Mouse (Mus musculus) gastrocnemius, postnatal 36 days (tissue): ENCODE data around the gene Ikzf2. TPM values are rescaled to one million over a fixed set of nuclear protein-coding genes. Genes with fewer than 3 reads are reported as not detected.

Experiments
- DNase-seq, 2 experiments: peaks; one replicate each; pipeline ENCODE4 v3.0.0; 2022
- intact Hi-C: fragments of 180-260 bp; cut with DNase I; formaldehyde crosslinking; loops from one replicate; pipeline ENCODE4 v1.15.1; 2025
- total RNA-seq, 2 experiments: library from RNA; stranded (reverse); gene quantifications; 2 replicates each; pipeline ENCODE4 v1.2.3; 2021

Gene Ikzf2
- total RNA-seq, 2 experiments from 2014 or later: 10.8 to 11.3 TPM

DNA sequence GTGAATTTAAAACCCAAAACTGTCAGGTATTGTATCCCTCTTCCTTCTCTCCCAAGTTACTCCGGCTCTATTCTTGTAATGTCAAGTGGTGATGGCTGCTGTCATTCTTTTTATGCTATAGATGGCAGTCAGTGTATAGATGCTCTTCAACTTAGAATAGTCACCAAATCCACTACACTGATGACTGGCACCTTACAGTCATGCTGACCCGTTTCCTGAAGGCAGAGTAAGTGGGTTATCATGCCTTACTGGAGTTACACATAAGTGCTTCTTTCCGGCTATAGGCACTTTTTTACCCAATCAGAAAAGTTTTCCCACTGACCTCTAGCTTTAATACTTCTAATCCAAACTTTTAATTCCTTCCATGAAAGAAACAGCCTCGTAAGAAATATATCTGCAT, 6.5 kb downstream of the Ikzf2 start:
- no peak for DNase-seq
- intact Hi-C loops: loop anchor here (10.0 kb wide), 1 partner anchor 176 kb away; no protein-coding TSS in a partner anchor

DNA sequence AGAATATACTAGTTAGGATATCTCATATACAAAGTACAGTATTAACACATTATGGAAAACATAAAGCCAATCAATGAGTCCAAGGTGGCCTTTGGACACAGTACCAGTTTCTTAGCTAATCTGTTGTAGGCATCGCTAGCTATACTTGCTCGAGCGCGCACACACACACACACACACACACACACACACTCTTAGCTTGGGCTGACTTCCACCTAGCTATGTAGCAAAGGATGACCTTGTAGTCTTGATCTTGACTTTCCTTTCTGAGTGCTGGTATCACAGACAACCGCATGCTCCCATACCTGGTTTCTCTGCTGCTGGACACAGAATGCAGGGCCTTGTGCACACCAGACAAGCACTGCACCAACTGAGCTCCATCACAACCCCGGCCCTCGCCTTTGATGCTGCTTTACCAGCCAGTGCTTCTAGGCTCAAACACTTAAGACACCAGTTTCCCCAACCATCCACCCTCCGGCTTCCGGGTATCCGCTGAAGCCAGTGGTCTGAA, 17.1 kb downstream of the Ikzf2 start:
- intact Hi-C loops: no loop called here
- DNase-seq: no peak

DNA sequence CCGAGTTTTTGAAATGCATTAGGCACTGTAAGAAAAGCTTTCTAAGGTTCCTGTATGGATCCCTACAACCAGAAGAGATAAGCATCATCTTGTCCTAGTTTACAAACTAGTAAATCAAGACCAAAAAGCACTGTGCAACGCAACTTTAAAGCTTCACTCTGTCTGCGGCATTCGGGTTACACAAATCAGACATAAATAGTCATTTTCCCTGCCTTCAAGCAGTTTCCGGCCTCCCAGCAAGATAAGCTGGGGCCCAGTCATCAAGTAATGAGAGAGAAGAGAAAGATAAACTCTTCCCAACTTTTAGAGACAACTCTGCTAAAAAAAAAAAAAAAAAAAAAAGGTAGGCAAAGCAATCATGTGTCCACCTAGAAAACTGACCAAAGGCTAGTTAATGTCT, 19.6 kb downstream of the Ikzf2 start:
- intact Hi-C loops: no loop called here
- no peak for DNase-seq

DNA sequence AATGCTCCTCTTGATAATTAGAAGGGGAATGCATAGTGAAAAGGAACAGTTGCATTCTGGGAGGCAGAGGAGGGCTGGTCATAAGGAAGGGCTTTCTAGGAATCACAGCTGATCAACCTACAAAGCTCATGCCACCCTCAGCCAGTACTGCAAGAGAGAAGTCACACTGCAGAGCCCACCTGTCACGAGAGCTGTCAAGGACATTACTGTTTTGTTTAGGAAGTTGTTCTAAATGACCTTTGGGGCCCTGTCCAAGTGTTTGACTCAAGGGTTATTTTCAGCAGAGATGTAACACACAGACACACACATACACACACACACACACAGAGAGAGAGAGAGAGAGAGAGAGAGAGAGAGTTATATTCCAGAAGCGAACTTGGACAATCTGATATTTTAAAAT, 27.3 kb downstream of the Ikzf2 start:
- intact Hi-C loops: no loop called here
- no peak for DNase-seq

DNA sequence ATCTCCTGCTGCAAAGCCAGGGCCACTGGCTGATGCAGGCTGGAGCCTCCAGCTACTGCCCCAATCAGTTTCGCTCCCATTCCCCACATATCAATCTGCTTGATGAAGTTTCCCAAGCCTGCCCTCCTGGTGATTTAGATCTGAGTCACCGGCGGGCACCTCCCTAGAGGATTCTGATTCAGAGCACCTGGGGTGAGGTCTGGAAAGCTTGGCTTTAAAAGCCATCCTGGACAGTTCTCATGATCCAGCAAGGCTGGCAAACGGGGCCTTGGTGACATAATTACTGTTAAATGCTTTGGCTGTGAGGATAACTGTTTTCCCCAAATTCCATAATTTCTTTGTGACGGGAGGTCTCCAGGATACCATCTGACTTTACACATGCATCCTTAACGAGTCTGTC, 29.0 kb downstream of the Ikzf2 start:
- no peak for DNase-seq
- intact Hi-C loops: no loop called here

DNA sequence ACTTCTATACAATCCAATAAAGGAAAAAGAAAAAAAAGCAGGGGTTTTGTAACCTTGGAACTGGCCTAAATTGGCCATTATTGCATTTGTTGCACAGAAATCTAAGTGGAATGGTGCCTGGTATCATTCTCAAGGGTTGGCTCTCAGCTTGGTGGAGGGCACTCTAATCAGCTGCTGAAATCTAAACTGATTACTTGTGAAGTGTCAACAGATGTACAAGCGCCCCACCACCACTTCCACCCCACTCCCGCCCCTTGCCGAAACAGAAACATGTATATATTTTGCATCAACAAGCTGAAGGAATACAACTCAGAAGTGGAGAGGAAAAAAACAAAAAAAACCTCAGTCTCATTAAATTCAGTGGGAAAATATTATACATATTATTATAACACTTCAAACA, 29.6 kb downstream of the Ikzf2 start:
- intact Hi-C loops: no loop called here
- DNase-seq: no peak

DNA sequence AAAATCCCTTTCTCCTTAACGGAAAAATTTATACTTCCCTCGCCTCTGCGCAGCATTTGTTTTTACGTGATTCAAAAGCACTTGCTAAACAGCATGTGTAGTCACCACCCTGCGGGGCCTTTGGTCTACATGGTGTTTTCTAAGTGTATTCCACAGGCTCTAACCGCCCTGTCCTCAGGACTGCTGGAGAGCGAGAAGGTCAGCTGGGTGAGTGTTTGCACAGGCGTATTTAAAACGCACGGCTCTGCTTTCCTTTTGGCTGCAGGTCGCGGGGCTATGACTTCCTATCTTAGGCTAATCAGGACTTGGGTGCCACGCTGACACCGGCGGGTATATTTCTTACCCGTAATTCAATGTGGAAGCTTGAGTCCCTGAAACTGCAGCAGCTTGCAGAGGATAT, 30.1 kb downstream of the Ikzf2 start:
- DNase-seq: peak; percentile 20 to 30

DNA sequence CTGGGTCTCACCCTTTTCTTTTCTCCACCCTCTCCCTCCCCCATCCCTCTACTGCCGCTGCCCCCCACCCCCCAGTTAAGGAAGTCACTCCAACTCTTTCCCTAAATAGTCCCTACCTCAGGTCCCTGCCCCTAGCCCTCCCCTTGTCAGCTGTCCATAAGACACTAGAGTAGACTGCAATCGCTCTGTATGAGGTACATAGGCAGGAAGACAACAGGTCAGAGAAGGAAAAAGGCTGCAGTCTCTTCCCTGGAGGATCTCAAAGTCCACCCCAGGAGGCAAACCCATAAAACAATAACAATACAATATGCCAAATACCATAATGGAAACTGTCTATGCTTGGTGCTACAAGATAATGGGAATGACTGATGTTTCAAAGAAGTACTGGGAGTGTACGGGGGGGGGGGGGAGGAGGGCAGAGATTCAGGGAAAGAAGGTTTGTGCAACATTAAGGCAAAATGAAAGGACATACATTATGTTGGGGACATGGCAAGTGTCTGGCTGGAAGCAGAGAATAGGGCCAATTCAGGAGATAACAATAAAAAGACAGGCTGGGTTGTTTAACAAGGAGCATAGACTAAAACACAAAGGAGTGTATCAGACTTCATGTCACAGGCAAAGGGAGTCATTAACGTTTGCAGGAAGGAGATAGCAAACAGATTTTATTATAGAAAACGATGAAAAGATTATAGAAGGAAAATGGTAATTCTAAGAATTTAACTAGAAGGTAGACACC, 30.8 kb downstream of the Ikzf2 start:
- intact Hi-C loops: no loop called here
- no peak for DNase-seq

More for the DNA sequence above, 30.1 kb downstream of the Ikzf2 start:
- intact Hi-C loops: no loop called here

DNA sequence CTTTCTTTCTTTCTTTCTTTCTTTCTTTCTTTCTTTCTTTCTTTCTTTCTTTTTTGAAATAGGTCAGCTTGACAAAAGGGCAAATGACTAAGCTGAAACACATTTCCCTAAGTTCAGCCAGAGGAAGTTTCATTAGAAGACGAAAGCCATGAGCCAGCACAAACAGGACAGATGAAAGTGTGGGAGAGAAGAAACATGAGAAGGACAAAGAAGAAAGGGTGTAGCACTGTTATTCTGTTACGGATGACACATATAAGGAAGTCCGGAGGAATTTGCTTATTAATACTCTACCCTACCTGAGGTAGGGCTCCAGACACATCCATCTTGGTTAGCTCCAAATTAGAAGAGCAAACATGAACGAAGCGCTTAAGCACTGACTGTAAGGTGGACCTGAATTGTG, 31.7 kb downstream of the Ikzf2 start:
- intact Hi-C loops: no loop called here
- no peak for DNase-seq

DNA sequence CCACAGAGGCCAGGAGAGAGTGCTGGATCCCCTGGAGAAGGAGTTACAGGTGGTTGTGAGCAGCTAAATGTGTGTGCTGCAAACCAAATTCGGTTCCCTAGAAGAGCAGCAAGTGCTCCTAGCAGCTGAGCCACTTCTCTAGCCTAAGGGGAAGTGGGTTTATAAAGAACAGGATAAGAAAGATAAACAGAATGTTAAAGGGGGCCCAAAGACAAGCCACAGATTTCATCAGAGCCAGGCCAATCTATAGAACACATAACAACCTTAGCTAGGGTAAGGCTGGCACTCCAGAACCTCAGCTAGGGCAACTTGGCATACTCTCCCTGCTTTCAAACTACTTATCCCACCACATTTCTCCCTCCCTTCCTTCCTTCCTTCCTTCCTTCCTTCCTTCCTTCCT, 32.1 kb downstream of the Ikzf2 start:
- no peak for DNase-seq
- intact Hi-C loops: no loop called here

DNA sequence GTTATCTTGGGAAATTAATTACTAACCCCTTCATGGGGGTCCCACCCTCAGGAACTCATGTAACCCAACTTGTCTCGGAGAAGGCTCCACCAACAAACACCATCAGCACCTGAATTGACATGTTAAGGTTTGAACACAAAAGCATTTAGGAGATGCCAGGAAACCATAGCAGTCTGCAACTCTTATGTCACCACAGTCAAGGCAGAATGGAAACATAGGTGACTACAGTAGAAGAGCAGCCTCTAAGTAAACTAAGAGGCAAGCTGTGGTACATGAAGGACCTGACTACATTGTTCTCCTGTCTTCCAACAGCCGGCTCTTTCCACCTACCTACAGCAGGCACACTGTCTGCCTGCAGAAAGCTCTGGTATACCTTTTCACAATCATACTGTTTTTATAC, 33.6 kb downstream of the Ikzf2 start:
- no peak for DNase-seq
- intact Hi-C loops: no loop called here

DNA sequence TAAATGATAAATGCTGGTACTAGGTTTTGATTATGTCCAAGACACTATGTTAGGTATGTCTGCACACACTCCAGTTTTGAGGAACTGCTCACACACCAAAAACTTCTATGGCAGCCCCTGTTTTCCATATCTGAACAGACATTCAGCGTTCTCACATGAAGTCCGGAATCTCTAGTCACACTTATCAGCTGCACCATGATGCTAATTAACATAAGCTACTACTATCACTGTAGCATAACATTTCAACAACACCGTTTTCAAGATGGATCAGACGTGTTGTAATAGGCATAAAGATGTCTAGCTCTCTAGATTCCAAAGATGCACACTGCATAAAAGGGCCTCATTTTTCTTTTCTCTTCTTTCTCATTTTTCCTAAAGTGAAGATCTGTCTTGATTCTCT, 43.9 kb downstream of the Ikzf2 start:
- intact Hi-C loops: no loop called here
- no peak for DNase-seq

DNA sequence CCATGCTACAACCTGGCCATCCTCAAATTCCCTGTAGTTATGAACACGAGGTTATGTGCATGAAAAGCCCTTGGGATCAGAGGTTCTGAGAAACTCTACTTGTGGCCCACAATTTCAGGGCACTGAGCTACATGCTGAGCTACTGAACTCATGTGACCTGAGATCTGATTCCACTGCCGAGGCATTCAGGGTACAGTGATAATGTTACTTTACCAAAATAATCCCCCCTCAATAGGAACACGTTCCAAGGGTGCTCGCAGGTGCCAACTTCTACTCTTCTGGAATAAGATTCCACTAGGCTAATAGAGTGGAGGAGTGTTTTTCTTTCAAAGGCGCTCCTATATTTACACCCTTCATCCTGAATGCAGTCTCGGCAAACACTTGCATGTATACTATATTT, 45.1 kb downstream of the Ikzf2 start:
- DNase-seq: no peak
- intact Hi-C loops: no loop called here

DNA sequence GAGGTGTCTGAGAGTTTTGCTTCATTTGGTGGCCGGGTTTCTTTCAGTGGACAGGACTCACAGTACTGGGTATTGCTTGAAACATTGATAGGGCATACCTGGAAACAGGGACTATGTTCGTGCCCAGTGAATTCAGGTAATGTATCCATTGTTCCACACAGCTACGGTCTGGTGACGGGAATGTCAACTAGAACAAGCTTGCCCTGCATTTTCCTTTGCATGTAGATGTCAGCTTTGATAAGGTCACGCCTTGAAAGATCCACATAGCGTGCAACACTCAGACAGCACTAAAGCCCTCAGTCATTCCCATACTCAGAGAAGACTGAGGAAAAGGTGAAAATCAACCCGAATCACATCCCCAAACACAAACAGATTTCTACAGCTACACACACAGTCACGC, 48.7 kb downstream of the Ikzf2 start:
- no peak for DNase-seq
- intact Hi-C loops: no loop called here

DNA sequence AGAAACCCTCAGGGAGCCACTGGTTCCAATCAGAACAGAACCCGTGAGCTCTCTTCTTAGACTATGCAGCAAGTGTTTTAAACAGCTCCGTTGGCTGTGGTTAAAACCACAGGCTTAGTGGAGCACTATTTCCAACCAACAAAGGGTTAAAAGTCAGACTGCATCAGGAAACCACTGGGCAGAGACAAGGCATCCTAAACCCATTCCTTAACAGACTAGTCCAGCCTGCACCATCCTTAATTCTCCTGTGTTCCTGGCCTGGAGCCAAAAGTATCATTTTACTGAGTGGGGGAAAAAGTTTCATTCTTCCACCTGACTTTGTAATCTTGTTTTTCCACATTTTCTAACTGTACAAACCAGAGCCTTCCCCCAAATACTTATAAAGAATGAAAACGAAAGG, 49.1 kb downstream of the Ikzf2 start:
- DNase-seq: no peak
- intact Hi-C loops: no loop called here

DNA sequence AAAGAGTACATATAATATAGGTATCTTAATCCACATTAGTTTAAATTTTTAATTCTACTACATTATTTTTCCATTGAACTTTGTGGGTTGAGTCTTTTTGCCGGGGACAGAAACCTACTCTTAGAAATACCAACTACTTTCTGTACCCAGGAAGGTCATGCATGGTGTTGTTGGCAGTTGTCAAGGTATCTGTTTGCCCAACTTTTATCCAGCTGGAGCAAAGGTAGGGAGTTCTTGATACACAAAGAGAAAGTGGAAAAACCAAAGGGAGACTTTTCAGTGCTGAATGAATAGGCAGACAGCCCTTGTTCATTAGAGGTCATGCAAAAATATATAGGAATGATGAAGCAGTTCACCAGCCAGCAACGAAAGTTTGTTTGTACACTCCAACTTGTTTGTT, 52.8 kb downstream of the Ikzf2 start:
- intact Hi-C loops: no loop called here
- no peak for DNase-seq

DNA sequence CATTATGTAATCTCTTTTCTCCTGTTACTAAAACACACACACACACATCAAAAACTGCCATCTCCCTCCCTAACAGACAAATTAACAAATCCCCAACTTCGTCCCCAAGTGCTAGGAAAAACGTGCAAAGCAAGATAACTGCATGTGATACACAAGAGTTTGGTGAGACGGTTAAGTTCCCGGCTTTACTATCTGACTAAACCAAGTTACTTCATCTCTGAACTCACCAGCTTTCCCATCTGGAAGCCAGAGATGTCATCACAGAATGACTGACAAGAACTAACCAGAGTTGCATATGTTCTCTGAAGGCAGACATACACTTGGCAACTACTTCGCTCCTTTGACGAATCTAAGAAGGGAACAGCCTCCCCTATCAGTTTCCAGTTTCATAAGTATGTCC, 56.5 kb downstream of the Ikzf2 start:
- intact Hi-C loops: no loop called here
- no peak for DNase-seq

DNA sequence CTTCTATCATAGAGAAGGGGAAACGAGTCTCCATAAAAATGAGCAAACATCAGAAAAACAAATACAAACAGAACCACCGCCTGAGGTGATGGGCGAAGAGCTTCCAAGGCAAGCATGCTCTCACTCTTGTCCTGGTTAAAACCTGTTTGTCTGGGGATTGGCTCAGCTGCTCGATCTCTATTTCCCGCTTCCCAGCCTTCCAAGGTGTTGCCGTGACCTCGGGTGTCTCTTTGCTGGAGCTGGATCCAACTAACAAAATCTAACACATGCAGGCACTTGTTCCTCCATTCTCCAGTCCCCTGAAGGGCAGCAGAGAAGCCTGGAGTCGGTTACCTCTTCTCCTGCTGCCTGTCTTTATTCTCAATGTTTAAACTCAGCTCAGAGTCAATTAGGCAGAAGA, 57.5 kb downstream of the Ikzf2 start:
- intact Hi-C loops: no loop called here
- no peak for DNase-seq

DNA sequence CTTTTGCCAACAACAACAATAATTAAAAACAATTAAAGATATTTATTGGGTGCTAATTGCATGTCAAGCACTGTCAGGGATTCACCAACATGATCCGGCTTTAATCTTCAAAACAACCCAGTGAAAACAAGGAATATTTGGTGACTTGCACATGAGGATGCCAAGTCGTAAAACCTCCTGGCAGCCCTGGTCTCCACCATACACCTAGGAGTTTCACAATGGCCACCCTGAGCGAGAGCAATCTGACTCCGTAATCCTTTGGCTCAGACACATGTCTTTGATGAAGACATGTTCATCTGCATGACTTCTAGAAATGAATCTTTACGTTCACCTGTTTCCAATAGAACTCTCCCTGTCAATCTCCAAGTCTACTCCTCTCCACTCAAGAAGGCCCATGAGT, 75.0 kb downstream of the Ikzf2 start:
- DNase-seq: no peak
- intact Hi-C loops: no loop called here

DNA sequence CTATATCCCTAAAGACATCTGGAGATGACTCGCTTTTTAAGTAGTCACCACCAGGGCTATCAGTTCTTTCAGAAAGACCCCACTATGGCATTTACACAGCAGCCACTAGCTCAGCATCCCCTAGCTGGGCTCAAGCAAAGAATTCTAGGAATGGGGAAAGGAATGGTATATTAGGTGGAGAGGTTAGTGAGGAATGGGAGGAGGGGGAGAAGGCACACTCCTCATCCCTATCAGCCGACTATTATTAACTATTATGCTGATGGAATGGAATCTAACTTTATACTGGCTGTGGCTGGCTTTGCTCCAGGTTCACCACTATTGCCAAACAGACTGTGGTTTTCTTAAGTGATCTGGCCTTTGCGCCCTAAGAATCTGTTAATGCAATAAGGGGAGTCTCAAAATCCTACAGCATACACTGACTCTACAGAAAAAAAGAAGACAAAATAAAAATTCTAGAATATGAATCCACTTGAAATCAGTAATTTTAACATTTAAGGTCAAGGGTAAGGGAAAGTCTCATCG, 75.8 kb downstream of the Ikzf2 start:
- DNase-seq: no peak
- intact Hi-C loops: no loop called here

DNA sequence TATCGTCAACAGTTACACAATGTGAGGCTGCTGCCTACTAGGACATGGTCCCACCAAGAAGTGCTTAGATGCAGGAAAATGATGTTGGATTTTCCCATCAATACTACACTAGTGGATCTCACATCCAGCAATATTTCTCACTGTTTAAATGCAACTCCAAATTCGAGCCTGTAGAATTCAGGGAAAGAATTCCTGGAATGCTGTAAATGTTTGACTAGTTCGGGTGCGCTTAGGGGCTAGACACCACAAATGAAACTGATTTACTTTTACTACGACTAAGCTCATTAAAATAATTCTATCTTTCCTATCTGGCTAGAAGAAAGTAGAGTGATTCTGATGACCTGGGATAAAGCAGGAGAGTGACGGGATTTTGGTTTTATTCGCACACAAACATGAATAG, 76.3 kb downstream of the Ikzf2 start:
- intact Hi-C loops: no loop called here

DNA sequence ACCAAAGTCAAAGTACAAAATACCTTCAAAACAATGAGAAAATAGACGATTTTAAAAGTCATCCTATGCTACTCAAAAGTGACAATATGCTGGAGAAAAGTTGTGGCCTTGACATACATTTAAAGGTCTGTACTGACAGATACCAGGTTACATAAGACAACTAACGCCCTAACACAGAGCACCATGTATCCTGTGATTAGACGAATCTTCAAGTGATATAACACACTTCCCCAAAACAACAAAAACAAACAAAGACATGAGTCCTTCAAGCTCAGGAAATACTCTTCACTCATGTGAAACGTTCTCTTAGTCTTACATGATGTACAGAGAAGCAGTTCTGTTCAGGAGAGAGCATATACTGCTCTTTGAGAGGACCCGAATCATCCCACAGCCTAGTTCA, 78.2 kb downstream of the Ikzf2 start:
- no peak for DNase-seq
- intact Hi-C loops: no loop called here

More for the DNA sequence above, 76.3 kb downstream of the Ikzf2 start:
- DNase-seq: no peak

DNA sequence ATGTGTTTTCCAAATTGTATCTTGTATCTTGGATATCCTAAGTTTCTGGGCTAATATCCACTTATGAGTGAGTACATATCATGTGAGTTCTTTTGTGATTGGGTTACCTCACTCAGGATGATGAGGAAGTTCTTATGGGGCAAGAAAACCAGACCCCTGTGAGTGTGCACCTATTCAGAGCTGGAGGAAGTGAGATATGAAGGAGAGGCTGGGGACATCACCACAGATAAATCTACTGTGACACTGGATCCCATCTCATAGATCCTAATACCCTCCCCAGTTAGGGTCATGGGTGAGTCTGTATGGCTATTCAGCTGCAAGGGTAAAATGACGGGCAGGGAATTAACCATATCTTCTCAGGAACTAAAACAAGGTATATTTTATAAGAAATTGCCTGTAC, 80.2 kb downstream of the Ikzf2 start:
- no peak for DNase-seq
- intact Hi-C loops: no loop called here
